Mouse (Mus musculus) thymus, adult 2 months (tissue): Measurements from ENCODE around the gene Mtpn.

ENCODE experiments used
- CTCF ChIP-seq: fragments of 200-500 bp; IDR thresholded peaks from 2 replicates; pipeline ENCODE4 v1.5.1; 2012; ENCODE audit warnings: mild to moderate bottlenecking, control low read depth, low read length, moderate library complexity, borderline replicate concordance; ENCODE audit not compliant: control insufficient read depth, poor library complexity, insufficient read depth; ENCODE audit errors: extremely low read depth
- POLR2A ChIP-seq: fragments of 200-500 bp; IDR thresholded peaks from 2 replicates; pipeline ENCODE4 v1.6.1; 2012; ENCODE audit warnings: mild to moderate bottlenecking, low read length, control low read depth, moderate library complexity; ENCODE audit not compliant: control insufficient read depth, poor library complexity, insufficient read depth; ENCODE audit errors: extremely low read depth

- TF ChIP-seq CTCF (no peak), POLR2A (no peak)
Observed at GRCm38 (mm10) chr6:35544352-35544751, 4.7 kb upstream of the Mtpn start.
